Mouse (Mus musculus): ENCODE measurements at regions not wholly inside any gene's neighbourhood (a gene's known extent, or its start where the extent isn't known, plus 50 kb on each side); places are given as distances from the start of the nearest gene placed in this dataset.

- Histone ChIP-seq H3K27ac (ENCODE audit: insufficient read depth, low read length) (peak overlapping the region; percentile 80), H3K4me3 (ENCODE audit: extremely low read depth, insufficient read depth, insufficient read length) (peak overlapping the region; percentile 53; the same call in 1 of the 2 replicates), H3K4me1 (ENCODE audit: control insufficient read depth, insufficient read depth, insufficient read length) (peaks cover 6% of the 10 kb centered on the region; the same call in 1 of the 2 replicates), H3K36me3 (ENCODE audit: control insufficient read depth, insufficient read depth, low read length) (no peaks in the 10 kb centered on the region), H3K27me3 (ENCODE audit: control insufficient read depth, insufficient read depth, low read length) (no peaks in the 10 kb centered on the region)
- TF ChIP-seq CTCF (IDR thresholded peaks at IDR 0.05; ENCODE audit: extremely low read depth, insufficient read depth, insufficient read length, insufficient replicate concordance) (no peak), POLR2A (IDR thresholded peaks at IDR 0.05; ENCODE audit: low read depth, low read length) (no peak)
- WGBS = 24% methylated on average over 16 of the region's 16 CpGs
- peak in 1 of 2 experiments; percentile 25 for DNase-seq (ENCODE audit: low read depth in 1 of 2, low spot score in 2 of 2)
Observed at GRCm38 (mm10) chrX:166661043-166661718, 75.7 kb upstream of the Egfl6 start.

GRCm38 (mm10) chrX:166660715-166661042 is 75.2 kb upstream of the Egfl6 start:
- H3K27ac ChIP-seq (ENCODE audit: insufficient read depth, low read length) = peak overlapping the region; percentile 80; the same call in 1 of the 2 replicates
- no peaks in the 10 kb centered on the region for H3K27me3 ChIP-seq (ENCODE audit: control insufficient read depth, insufficient read depth, low read length)
- H3K4me1 ChIP-seq (ENCODE audit: control insufficient read depth, insufficient read depth, insufficient read length) = peaks cover 6% of the 10 kb centered on the region; the same call in 1 of the 2 replicates
- H3K36me3 ChIP-seq (ENCODE audit: control insufficient read depth, insufficient read depth, low read length) = no peaks in the 10 kb centered on the region
- TF ChIP-seq POLR2A (IDR thresholded peaks at IDR 0.05; ENCODE audit: low read depth, low read length) (no peak), CTCF (IDR thresholded peaks at IDR 0.05; ENCODE audit: extremely low read depth, insufficient read depth, insufficient read length, insufficient replicate concordance) (peak; percentile 40; the same call in 1 of the 2 replicates)
- WGBS = 34% methylated on average over 6 of the region's 6 CpGs
- DNase-seq (ENCODE audit: low read depth in 1 of 2, low spot score in 2 of 2) = peak in 1 of 2 experiments; percentile 42
- H3K4me3 ChIP-seq (ENCODE audit: extremely low read depth, insufficient read depth, insufficient read length) = 0 out of 2 replicates have a peak overlapping the region, but pooled peaks have one; percentile 53

GRCm38 (mm10) chrX:166652400-166652799 is 66.9 kb upstream of the Egfl6 start:
- Histone ChIP-seq H3K4me1 (ENCODE audit: control insufficient read depth, insufficient read depth, insufficient read length) (no peaks in the 10 kb centered on the region), H3K4me3 (ENCODE audit: extremely low read depth, insufficient read depth, insufficient read length) (no peak overlapping the region), H3K36me3 (ENCODE audit: control insufficient read depth, insufficient read depth, low read length) (no peaks in the 10 kb centered on the region), H3K27me3 (ENCODE audit: control insufficient read depth, insufficient read depth, low read length) (no peaks in the 10 kb centered on the region), H3K27ac (ENCODE audit: insufficient read depth, low read length) (no peak overlapping the region)
- 59% methylated on average over 3 of the region's 3 CpGs for WGBS
- peak in 1 of 2 experiments; percentile 19 for DNase-seq (ENCODE audit: low read depth in 1 of 2, low spot score in 2 of 2)
- TF ChIP-seq CTCF (IDR thresholded peaks at IDR 0.05; ENCODE audit: extremely low read depth, insufficient read depth, insufficient read length, insufficient replicate concordance) (peak; percentile 20; the same call in 1 of the 2 replicates), POLR2A (IDR thresholded peaks at IDR 0.05; ENCODE audit: low read depth, low read length) (no peak)

- peak overlapping the region; percentile 13; the same call in 1 of the 2 replicates for H3K4me3 ChIP-seq (ENCODE audit: extremely low read depth, insufficient read depth, insufficient read length)
- no peak overlapping the region for H3K27ac ChIP-seq (ENCODE audit: insufficient read depth, low read length)
- no peak for TF ChIP-seq POLR2A (IDR thresholded peaks at IDR 0.05; ENCODE audit: low read depth, low read length)
- TF ChIP-seq CTCF (IDR thresholded peaks at IDR 0.05; ENCODE audit: extremely low read depth, insufficient read depth, insufficient read length, insufficient replicate concordance) = no peak
- no peaks in the 10 kb centered on the region for H3K27me3 ChIP-seq (ENCODE audit: control insufficient read depth, insufficient read depth, low read length)
- WGBS = 45% methylated on average over 7 of the region's 7 CpGs
- no peaks in the 10 kb centered on the region for H3K36me3 ChIP-seq (ENCODE audit: control insufficient read depth, insufficient read depth, low read length)
- DNase-seq (ENCODE audit: low read depth in 1 of 2, low spot score in 2 of 2) = no peak
- H3K4me1 ChIP-seq (ENCODE audit: control insufficient read depth, insufficient read depth, insufficient read length) = no peaks in the 10 kb centered on the region
Observed at GRCm38 (mm10) chrX:166645713-166646112, 60.2 kb upstream of the Egfl6 start.

GRCm38 (mm10) chrX:166641256-166641655 is 55.7 kb upstream of the Egfl6 start:
- TF ChIP-seq CTCF (IDR thresholded peaks at IDR 0.05; ENCODE audit: extremely low read depth, insufficient read depth, insufficient read length, insufficient replicate concordance) (no peak), POLR2A (IDR thresholded peaks at IDR 0.05; ENCODE audit: low read depth, low read length) (no peak)
- H3K4me3 ChIP-seq (ENCODE audit: extremely low read depth, insufficient read depth, insufficient read length) = no peak overlapping the region
- no peak for DNase-seq (ENCODE audit: low read depth in 1 of 2, low spot score in 2 of 2)
- 85% methylated on average over 3 of the region's 3 CpGs for WGBS
- no peak overlapping the region for H3K27ac ChIP-seq (ENCODE audit: insufficient read depth, low read length)
- H3K36me3 ChIP-seq (ENCODE audit: control insufficient read depth, insufficient read depth, low read length) = no peaks in the 10 kb centered on the region
- no peaks in the 10 kb centered on the region for H3K4me1 ChIP-seq (ENCODE audit: control insufficient read depth, insufficient read depth, insufficient read length)
- no peaks in the 10 kb centered on the region for H3K27me3 ChIP-seq (ENCODE audit: control insufficient read depth, insufficient read depth, low read length)

- no peaks in the 10 kb centered on the region for H3K4me1 ChIP-seq (ENCODE audit: control insufficient read depth, insufficient read depth, insufficient read length)
- no peaks in the 10 kb centered on the region for H3K36me3 ChIP-seq (ENCODE audit: control insufficient read depth, insufficient read depth, low read length)
- TF ChIP-seq CTCF (IDR thresholded peaks at IDR 0.05; ENCODE audit: extremely low read depth, insufficient read depth, insufficient read length, insufficient replicate concordance) = no peak
- 83% methylated on average over 1 of the region's 1 CpGs for WGBS
- no peak overlapping the region for H3K4me3 ChIP-seq (ENCODE audit: extremely low read depth, insufficient read depth, insufficient read length)
- H3K27me3 ChIP-seq (ENCODE audit: control insufficient read depth, insufficient read depth, low read length) = no peaks in the 10 kb centered on the region
- no peak overlapping the region for H3K27ac ChIP-seq (ENCODE audit: insufficient read depth, low read length)
- DNase-seq (ENCODE audit: low read depth in 1 of 2, low spot score in 2 of 2) = no peak
Observed at GRCm38 (mm10) chrX:166640258-166640657, 54.7 kb upstream of the Egfl6 start.

Data from spleen, adult 2 months (tissue).